Mouse (Mus musculus) gastrocnemius, postnatal 10 days (tissue): Measurements from ENCODE around the gene Faim2. TPM values are rescaled to one million over a fixed set of nuclear protein-coding genes. Genes with fewer than 3 reads are reported as not detected.

Experiments used
- DNase-seq: peaks from one replicate; pipeline ENCODE4 v3.0.0; 2021; ENCODE audit warnings: mixed read lengths
- long read RNA-seq, 2 experiments: library from polyadenylated mRNA; stranded (forward); transcript quantifications; one replicate each; pipeline ENCODE4 v2.0.0; 2021
- total RNA-seq, 2 experiments: library from RNA; stranded (reverse); gene quantifications; 2 replicates each; pipeline ENCODE4 v1.2.3; 2021

Faim2 gene
- total RNA-seq: under 1 TPM; 0.43 to 0.59 TPM
- long read RNA-seq, experiment 1: 0 reads
- long read RNA-seq, experiment 2: 0 reads

GRCm38 (mm10) chr15:99527629-99528353 is at the start of gene Faim2:
Faim2 (minus strand) TSS chr15:99528165.
- DNase-seq: no peak

- DNase-seq: no peak
Observed at GRCm38 (mm10) chr15:99569123-99569522, 41.2 kb upstream of the Faim2 start.

- DNase-seq: no peak
Observed at GRCm38 (mm10) chr15:99568682-99569081, 40.7 kb upstream of the Faim2 start.

- DNase-seq: no peak
Observed at GRCm38 (mm10) chr15:99567371-99567770, 39.4 kb upstream of the Faim2 start.

- DNase-seq: no peak
Observed at GRCm38 (mm10) chr15:99560246-99560645, 32.3 kb upstream of the Faim2 start.

- DNase-seq: no peak
Observed at GRCm38 (mm10) chr15:99558947-99559346, 31.0 kb upstream of the Faim2 start.

- no peak for DNase-seq
Observed at GRCm38 (mm10) chr15:99553767-99554166, 25.8 kb upstream of the Faim2 start.

GRCm38 (mm10) chr15:99549901-99550300 is 21.9 kb upstream of the Faim2 start:
- no peak for DNase-seq

GRCm38 (mm10) chr15:99547732-99548131 is 19.8 kb upstream of the Faim2 start:
- DNase-seq: no peak

GRCm38 (mm10) chr15:99546596-99546995 is 18.6 kb upstream of the Faim2 start:
- peak; percentile 38 for DNase-seq

- DNase-seq: no peak
Observed at GRCm38 (mm10) chr15:99544047-99544446, 16.1 kb upstream of the Faim2 start.

- no peak for DNase-seq
Observed at GRCm38 (mm10) chr15:99539891-99540290, 11.9 kb upstream of the Faim2 start.

GRCm38 (mm10) chr15:99536889-99537862 is 9.2 kb upstream of the Faim2 start:
- no peak for DNase-seq

GRCm38 (mm10) chr15:99532023-99532422 is 4.1 kb upstream of the Faim2 start:
- DNase-seq: no peak

GRCm38 (mm10) chr15:99531146-99531545 is 3.2 kb upstream of the Faim2 start:
- no peak for DNase-seq

GRCm38 (mm10) chr15:99526681-99527080 is 1.3 kb downstream of the Faim2 start:
- DNase-seq: no peak

- no peak for DNase-seq
Observed at GRCm38 (mm10) chr15:99520306-99520705, 7.7 kb downstream of the Faim2 start.

GRCm38 (mm10) chr15:99519626-99520025 is 8.3 kb downstream of the Faim2 start:
- DNase-seq: no peak

- no peak for DNase-seq
Observed at GRCm38 (mm10) chr15:99517715-99518114, 10.2 kb downstream of the Faim2 start.

- no peak for DNase-seq
Observed at GRCm38 (mm10) chr15:99516715-99517114, 11.2 kb downstream of the Faim2 start.

GRCm38 (mm10) chr15:99511797-99512525 is 16.0 kb downstream of the Faim2 start:
- no peak for DNase-seq

GRCm38 (mm10) chr15:99510621-99511020 is 17.3 kb downstream of the Faim2 start:
- no peak for DNase-seq
